Mouse (Mus musculus) limb, embryonic 14.5 days (tissue): ENCODE measurements at regions not wholly inside any gene's neighbourhood (a gene's known extent, or its start where the extent isn't known, plus 50 kb on each side); places are given as distances from the start of the nearest gene placed in this dataset.

Source experiments
- ATAC-seq: fragments of 200-750 bp; cut with Nextera tagmentation; 2 replicates; pipeline ENCODE4 v1.8.0; 2017; ENCODE audit warnings: low read depth, moderate number of reproducible peaks, moderate TSS enrichment; ENCODE audit not compliant: low FRiP score
- DNase-seq: peaks from one replicate; pipeline ENCODE4 v3.0.0-alpha.2; 2015; ENCODE audit warnings: low spot score
- H3K27ac ChIP-seq: fragments of 300-500 bp; sonication (generic); replicated peaks from 2 replicates; pipeline ENCODE4 v1.5.1; 2014; ENCODE audit warnings: low read depth, mild to moderate bottlenecking, low read length, moderate library complexity, mixed read lengths
- H3K27me3 ChIP-seq: fragments of 300-500 bp; sonication (generic); 2 replicates; pipeline ENCODE4 v1.6.1; 2014; ENCODE audit warnings: low read length, mixed read lengths; ENCODE audit not compliant: control insufficient read depth, insufficient read depth
- H3K36me3 ChIP-seq: fragments of 300-500 bp; sonication (generic); 2 replicates; pipeline ENCODE4 v1.6.1; 2014; ENCODE audit warnings: mild to moderate bottlenecking, low read length, moderate library complexity, mixed read lengths; ENCODE audit not compliant: control insufficient read depth, insufficient read depth
- H3K4me1 ChIP-seq: fragments of 300-500 bp; sonication (generic); 2 replicates; pipeline ENCODE4 v1.6.1; 2014; ENCODE audit warnings: antibody characterized with exemption, low read length, mixed read lengths; ENCODE audit not compliant: control insufficient read depth, insufficient read depth
- H3K4me2 ChIP-seq: fragments of 300-500 bp; sonication (generic); replicated peaks from 2 replicates; pipeline ENCODE4 v1.6.1; 2014; ENCODE audit warnings: low read depth, mild to moderate bottlenecking, low read length, moderate library complexity; ENCODE audit not compliant: severe bottlenecking
- H3K4me3 ChIP-seq: fragments of 300-500 bp; sonication (generic); replicated peaks from 2 replicates; pipeline ENCODE4 v1.5.1; 2014; ENCODE audit warnings: low read length
- H3K9ac ChIP-seq: fragments of 300-500 bp; sonication (generic); 2 replicates; pipeline ENCODE4 v1.6.1; 2014; ENCODE audit warnings: mild to moderate bottlenecking, low read depth, low read length, moderate library complexity; ENCODE audit not compliant: severe bottlenecking
- H3K9me3 ChIP-seq: fragments of 300-500 bp; sonication (generic); 2 replicates; pipeline ENCODE4 v1.6.1; 2016; ENCODE audit warnings: low read length; ENCODE audit not compliant: control insufficient read depth
- POLR2A ChIP-seq: fragments of 200-500 bp; IDR thresholded peaks from 2 replicates; pipeline ENCODE4 v1.8.0; 2012; ENCODE audit warnings: inconsistent platforms, mild to moderate bottlenecking, moderate library complexity, borderline replicate concordance; ENCODE audit not compliant: insufficient read depth, insufficient read length; ENCODE audit errors: extremely low read depth
- WGBS: fragments of 180-500 bp; shearing (Covaris S2); extraction: QIAGEN DNeasy Blood & Tissue Kit; methylation state at CpG from one replicate; pipeline ENCODE4 v1.1.7; 2014; 5-methylcytosine and 5-hydroxymethylcytosine counted together

GRCm38 (mm10) chr1:64284656-64285055 lies 162.6 kb upstream of the Klf7 start:
- no peak overlapping the region for H3K4me3 ChIP-seq
- no peaks in the 10 kb centered on the region for H3K9me3 ChIP-seq
- ATAC-seq (no peak), DNase-seq (no peak)
- no peaks in the 10 kb centered on the region for H3K27me3 ChIP-seq
- H3K9ac ChIP-seq, result no peak overlapping the region
- WGBS, result 73% methylated on average over 8 of the region's 8 CpGs
- no peak overlapping the region for H3K4me2 ChIP-seq
- no peak overlapping the region for H3K27ac ChIP-seq
- no peaks in the 10 kb centered on the region for H3K36me3 ChIP-seq
- TF ChIP-seq POLR2A, result no peak
- no peaks in the 10 kb centered on the region; the same call in 1 of the 2 replicates for H3K4me1 ChIP-seq

DNA sequence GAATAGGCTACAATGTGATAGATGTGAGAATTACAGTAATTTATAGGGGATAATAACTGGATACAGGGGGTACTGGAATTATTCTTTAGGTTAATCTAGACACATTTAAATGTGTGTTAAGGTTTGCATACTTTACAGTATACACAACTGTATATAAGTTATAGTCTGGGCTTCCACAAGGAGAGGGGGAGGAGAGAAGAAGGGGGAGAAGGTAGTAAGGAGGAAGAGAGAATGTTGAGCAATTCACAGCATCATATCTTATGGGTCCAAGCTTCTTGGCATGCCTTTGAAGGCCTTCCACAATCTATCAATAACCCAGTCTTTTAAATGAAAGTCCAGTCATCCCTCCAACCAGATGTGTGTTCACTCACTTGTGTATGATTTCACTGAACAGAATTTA lies 153.8 kb upstream of the Klf7 start:
- Histone ChIP-seq H3K27ac (no peak overlapping the region), H3K9me3 (no peaks in the 10 kb centered on the region), H3K27me3 (no peaks in the 10 kb centered on the region), H3K4me3 (no peak overlapping the region), H3K4me1 (no peaks in the 10 kb centered on the region), H3K4me2 (no peak overlapping the region), H3K9ac (no peak overlapping the region), H3K36me3 (no peaks in the 10 kb centered on the region)
- DNase-seq (no peak), ATAC-seq (no peak)
- TF ChIP-seq POLR2A, result no peak

DNA sequence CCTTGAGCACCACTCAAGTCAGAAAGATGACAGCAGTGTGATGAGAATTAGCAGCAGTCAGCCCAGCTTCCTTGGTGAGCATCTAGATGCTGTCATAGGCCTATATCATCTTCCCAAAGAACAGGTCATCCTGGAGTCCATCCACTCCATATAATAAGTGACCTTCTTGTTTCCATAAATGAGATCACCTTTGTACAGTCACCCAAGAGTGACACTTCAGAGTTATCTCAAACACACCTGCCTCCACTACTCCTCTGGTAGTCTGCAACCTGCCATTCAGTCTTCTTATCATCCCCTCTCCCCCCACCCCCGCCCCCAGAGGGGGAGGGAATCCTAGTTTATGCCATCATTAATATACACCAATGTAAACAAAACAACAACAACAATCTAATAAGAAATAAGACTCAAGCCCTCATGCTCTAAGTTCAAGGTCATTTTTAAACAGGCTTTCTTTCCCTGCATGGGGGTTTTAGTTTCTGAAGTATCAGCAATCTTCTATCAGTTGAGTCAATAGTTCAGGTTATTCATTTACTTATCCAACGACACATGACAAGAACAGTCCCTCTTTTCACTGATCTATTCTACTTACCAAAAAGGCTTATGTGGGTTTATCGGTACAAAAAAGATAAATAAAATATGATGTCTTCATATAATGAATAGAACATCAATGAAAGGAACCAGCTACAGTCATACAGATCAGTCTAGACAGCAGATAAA lies 153.2 kb upstream of the Klf7 start:
- Histone ChIP-seq H3K27me3 (no peaks in the 10 kb centered on the region), H3K27ac (no peak overlapping the region), H3K4me1 (no peaks in the 10 kb centered on the region), H3K4me2 (no peak overlapping the region), H3K9ac (no peak overlapping the region), H3K4me3 (no peak overlapping the region), H3K36me3 (no peaks in the 10 kb centered on the region), H3K9me3 (no peaks in the 10 kb centered on the region)
- ATAC-seq (no peak), DNase-seq (no peak)
- no peak for TF ChIP-seq POLR2A
- 79% methylated on average over 3 of the region's 3 CpGs for WGBS

GRCm38 (mm10) chr1:64257237-64257636 lies 135.2 kb upstream of the Klf7 start:
- Histone ChIP-seq H3K27ac (no peak overlapping the region), H3K4me3 (no peak overlapping the region), H3K4me2 (no peak overlapping the region), H3K4me1 (no peaks in the 10 kb centered on the region), H3K9me3 (no peaks in the 10 kb centered on the region), H3K9ac (no peak overlapping the region), H3K27me3 (no peaks in the 10 kb centered on the region), H3K36me3 (no peaks in the 10 kb centered on the region)
- ATAC-seq (no peak), DNase-seq (no peak)
- TF ChIP-seq POLR2A, result no peak
- 46% methylated on average over 2 of the region's 2 CpGs for WGBS

GRCm38 (mm10) chr1:64255554-64256295 lies 133.6 kb upstream of the Klf7 start:
- Histone ChIP-seq H3K27me3 (no peaks in the 10 kb centered on the region), H3K27ac (no peak overlapping the region), H3K9ac (no peak overlapping the region), H3K4me1 (no peaks in the 10 kb centered on the region), H3K9me3 (no peaks in the 10 kb centered on the region), H3K4me2 (no peak overlapping the region), H3K36me3 (no peaks in the 10 kb centered on the region), H3K4me3 (no peak overlapping the region)
- 86% methylated on average over 14 of the region's 14 CpGs for WGBS
- TF ChIP-seq POLR2A, result no peak
- ATAC-seq, result no peak
- DNase-seq, result no peak
